Mouse (Mus musculus) inflammation-experienced regulatory T-cells, adult 6 months (primary cell): ENCODE data around the gene Il6st. TPM values are rescaled to one million over a fixed set of nuclear protein-coding genes. Genes with fewer than 3 reads are reported as not detected.
A peak's percentile ranks its signal among the peaks of the same experiment; 100 is the strongest.
"Not testable (repeated sequence)": the region's sequence is repeated elsewhere in the genome, so short reads cannot be mapped to it uniquely, and the experiment has no call there.

Source experiments
- ATAC-seq: one replicate; pipeline ENCODE4 v1.8.0; 2017
- polyA plus RNA-seq, 3 experiments: library from polyadenylated mRNA; unstranded; fragments of 100-300 nt; shearing (Covaris generic); gene quantifications; one replicate each; pipeline ENCODE4 v1.2.1; 2017

Gene Il6st
- 10 to 100 TPM; 14.1 to 58.2 (median 51.0) TPM for polyA plus RNA-seq

- peak; percentile 80 for ATAC-seq
Observed at GRCm38 (mm10) chr13:112463868-112464625, at the start of gene Il6st. Il6st (plus strand) TSS chr13:112464070.

DNA sequence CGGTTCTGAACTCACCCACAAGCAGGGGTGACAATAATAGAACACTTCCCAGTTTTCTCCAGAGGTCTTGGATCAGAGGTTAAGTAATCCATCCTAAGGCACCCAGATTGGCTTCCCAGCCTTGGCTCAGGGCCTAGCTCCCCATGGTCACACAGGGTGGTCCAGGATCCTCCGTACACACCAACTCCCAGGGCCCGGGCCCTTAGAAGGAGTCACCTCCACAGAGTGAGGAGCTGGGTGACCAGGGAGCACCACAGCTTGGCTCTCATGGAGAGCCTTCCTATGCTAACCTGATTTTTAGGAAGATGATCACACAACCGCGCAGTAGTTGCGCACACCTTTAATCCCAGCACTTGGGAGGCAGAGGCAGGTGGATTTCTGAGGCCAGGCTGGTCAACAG lies 48.0 kb upstream of the Il6st start:
- ATAC-seq = no peak

- ATAC-seq = no peak
Observed at GRCm38 (mm10) chr13:112416410-112417162, 47.3 kb upstream of the Il6st start.

DNA sequence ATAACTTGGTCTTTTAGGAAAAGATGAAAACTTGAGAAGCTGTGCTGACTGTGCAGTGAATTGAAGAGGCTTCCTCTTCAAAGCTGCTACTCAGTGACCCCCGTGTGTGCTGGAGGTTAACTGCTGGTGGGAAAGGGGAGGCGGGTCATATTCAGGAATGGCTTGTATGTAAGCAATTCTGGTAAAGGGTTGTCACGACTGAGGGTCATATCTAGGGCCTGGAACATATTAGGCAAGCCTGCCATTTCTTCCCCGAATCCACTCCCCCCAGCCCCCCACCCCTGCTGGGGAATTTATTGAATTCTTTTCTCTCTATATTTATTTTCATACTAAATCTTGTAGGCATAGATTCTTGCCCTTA lies 46.7 kb upstream of the Il6st start:
- no peak for ATAC-seq

DNA sequence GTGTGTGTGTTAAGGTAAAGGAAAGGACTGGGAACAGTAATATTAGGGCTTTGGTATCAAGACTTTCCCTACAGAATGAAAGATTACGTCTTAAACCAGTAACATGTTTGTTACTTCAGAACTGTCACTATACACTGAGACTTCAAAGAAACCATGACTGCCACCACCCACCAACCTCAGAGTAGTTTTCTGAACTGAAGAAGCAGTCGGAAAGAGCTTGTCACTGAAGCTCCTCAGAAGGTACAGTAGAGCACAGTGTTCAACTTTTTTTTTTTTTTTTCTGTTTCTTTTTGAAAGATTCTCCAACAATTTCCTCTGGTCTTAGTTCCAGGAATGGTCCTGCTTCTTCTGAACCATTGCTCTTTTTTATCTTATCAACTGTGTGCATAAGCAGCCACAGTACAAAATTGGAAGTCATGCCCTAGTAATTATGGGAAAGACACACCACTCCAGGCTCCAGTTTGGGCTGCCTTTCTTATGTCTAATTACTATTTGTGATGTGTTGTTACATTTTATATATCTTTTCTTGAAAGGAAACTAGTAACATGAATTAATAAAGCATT lies 45.9 kb upstream of the Il6st start:
- peak; percentile 88 for ATAC-seq

DNA sequence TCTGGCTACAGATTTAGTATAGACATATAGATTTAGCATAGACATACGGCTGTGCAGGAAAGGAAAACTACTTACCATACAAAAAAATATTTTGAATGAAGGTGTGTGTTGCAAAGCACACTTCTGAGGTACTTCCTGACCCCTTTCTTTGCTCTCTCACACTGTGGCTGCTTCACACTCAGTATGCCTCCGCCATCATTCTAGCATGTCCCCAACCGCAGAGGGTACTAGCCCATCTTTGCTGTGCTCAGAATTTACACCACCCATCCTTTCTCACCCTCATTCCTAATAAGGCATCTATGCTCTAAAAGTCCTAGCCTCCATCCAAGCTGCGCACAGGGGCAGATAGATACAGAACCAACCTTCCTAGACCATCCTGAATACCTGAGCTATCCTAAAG lies 45.3 kb upstream of the Il6st start:
- peak; percentile 70 for ATAC-seq

GRCm38 (mm10) chr13:112424212-112424611 lies 39.7 kb upstream of the Il6st start:
- peak; percentile 11 for ATAC-seq

DNA sequence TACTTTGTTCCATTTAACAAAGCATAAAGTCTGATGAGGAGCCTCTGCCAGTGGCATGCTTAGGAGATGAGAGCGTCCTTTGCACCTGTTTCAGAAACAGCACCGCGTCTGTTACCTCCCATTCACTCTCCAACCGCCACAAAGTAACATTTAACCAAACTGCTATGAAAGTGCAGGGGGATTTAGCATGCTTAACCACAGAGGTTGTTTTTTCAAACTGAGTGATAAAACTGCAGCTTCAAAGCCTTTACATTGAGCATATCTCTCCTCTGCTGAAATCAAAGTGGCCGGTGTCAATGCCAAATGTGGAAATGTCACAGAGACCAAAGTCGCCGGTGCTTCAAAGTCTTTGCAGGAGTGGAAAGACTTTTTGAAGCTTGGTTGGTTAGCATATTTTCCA lies 39.2 kb upstream of the Il6st start:
- ATAC-seq = peak; percentile 48

GRCm38 (mm10) chr13:112425181-112425654 lies 38.7 kb upstream of the Il6st start:
- ATAC-seq = peak; percentile 19

DNA sequence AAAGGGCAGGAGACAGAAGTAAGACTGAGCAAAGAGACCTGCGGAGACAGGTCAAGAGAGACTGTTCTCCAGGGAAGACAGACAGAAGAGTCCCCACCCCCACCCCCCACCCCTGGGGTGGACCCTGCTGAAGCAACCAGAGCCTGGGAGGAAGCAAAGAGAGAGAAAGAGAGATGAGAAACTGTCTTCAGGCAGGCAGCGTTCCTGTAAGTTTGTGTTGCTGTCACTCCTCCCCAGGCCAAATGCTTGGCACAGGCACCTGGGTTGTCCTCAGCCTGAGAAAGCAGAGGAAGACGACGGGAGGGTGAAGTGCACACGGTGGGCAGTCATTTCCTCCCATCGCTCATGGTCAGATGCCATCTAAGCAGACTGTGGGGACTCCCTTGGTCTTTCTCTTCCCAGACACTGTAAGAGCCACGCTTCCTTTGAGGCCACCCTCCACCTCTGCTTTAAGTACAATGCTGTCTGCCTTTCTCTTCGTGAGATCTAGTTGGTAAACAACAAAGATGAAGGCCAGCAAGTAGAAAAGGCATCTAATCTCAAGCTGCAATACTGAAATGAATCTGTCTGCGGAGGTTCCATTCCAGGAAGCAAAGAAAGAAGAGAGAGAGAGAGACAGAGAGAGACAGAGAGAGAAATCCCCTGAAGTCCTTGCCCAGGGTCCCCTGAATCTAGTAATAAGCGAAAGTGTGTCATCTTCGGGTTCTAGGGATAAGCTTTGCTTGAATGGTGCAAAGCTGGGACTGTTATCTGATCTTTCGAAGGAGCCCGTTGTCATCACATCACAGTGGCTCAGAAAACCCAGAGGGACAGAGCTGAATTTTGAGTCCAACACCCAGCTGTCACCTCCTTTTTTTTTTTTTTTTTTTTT lies 37.4 kb upstream of the Il6st start:
- ATAC-seq = peak; percentile 9

DNA sequence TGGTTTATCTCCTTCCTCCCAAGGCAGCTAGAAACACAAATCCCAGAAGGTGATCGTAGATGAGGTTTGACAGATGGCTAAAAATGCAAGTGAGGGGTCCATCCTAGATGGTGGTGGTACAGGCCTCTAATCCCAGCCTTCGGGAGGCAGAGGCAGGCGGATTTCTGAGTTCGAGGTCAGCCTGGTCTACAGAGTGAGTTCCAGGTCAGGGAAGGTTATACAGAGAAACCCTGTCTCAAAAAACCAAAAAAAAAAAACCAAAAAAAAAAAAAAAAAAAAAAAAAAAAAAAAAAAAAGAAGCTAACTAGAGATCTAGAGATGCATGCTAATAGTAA lies 36.8 kb upstream of the Il6st start:
- ATAC-seq = not testable (repeated sequence)

- ATAC-seq = peak; percentile 77
Observed at GRCm38 (mm10) chr13:112427521-112427920, 36.3 kb upstream of the Il6st start.

DNA sequence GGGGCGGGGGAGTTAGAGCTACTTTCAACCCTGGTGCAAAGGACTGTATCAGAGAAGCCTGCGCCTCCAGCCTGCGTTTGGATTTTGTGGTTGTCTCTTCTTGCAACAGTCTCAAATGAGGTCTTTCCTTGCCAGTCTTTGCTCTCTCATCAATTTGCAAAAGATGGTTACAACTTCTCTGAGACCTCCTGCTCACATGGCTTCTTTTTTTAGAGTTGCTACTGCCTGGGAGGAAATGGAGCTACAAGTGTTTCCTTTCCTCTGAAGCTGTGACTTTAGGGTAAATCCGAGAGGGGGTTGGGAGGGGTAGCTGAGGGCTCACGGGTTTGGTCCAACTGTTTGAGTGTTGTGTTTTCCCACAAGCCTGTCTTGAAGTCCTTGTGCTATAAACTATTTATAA lies 30.6 kb upstream of the Il6st start:
- peak; percentile 63 for ATAC-seq

GRCm38 (mm10) chr13:112435241-112436075 lies 28.4 kb upstream of the Il6st start:
- no peak for ATAC-seq

DNA sequence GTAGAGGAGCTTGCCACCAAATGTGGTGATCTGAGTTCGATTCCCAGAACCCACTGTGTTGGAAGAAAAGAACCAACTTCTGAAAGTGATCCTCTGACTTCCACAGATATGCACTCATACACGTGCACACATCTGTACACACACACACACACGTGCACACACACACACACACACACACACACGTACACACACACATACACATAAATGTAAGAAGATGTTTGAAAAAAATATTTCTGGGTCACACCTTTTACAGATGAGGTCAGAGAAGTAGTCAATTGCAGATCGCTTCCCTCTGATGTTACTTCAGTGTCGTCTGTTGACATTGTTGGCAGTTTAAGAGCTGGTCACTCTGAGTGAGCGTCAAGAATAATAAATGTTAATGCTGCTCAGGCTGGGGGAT lies 27.6 kb upstream of the Il6st start:
- ATAC-seq = no peak

DNA sequence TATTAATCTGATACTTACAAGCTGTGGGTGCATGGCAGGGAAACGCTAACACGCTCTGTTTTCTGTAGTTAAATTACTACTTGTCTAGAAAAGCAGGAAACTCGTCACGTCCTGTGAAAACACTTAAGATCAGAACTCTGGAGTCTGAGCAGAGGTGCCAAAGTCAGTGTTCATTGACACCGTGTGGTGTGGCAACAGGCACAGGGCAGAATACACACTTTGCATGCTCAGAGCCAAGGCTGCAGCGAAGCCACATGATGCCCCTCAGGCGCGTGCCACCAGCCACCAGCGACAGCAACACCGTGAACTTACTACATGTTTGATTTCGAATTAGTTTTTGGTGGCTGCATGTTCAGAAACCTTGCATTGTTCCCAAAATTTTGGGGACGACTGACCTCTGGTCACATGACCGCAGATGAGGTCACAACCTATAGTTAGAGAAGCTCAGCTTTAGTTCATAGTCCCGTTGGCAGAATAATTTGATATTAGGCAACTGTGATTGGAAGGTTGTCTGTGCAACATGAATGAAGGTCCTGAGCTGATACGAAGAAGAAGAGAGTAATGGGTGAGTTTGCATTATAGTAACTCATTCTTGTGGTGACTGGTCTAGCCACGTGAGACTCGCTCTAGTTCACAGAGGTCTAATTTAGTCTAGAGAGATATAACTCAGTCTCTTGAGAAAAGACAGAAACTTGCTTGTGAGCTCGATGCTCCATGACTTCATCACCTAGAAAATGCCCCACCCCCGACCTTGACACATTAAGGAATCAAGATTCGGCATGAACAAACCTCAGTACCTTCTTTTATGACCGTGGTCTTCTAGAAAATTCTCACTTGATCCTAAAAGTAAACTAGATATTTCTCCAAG lies 25.6 kb upstream of the Il6st start:
- peak; percentile 78 for ATAC-seq

GRCm38 (mm10) chr13:112439105-112439818 lies 24.6 kb upstream of the Il6st start:
- ATAC-seq = peak; percentile 64

DNA sequence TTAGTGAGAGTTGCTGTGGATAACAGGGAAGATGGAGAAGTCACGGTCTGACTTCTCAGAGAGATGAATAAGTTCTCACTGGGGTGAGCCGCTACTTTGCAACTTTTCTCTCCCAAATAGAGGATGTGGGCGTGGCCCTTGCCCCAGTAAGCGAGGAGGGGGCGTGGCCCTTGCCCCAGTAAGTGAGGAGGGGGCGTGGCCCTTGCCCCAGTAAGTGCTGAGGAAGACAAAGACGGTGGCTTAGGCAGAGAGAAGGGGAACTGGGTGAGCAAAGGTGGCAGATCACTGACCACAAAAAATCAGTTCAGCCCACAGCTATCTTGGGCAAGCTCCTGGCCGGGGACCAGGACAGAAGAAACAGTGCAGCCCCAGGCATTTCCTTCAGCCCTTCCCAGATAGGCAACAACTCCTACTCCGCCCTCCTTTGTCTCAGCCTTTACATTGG lies 23.9 kb upstream of the Il6st start:
- ATAC-seq = peak; percentile 29

- ATAC-seq = no peak
Observed at GRCm38 (mm10) chr13:112440668-112441067, 23.2 kb upstream of the Il6st start.
